In the genomic region with DNA sequence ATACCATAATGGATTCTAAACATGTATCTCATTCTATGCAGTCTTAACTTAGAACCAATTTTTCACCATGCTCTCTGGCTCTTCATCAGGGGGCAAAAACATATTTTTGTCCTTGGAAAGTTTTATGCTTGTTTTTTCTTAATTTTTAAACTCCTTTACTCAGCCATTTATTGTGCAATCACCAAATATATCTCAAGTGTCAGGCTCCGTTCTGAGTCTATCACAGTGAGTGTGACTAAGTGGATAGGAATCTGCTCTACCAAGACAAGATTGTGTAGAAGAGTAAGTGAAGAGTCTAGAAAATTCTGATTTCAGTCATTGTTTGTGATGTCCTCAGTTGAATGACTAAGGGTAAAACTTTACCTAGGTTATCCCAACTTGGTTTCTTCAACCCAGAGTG, we compare ENCODE assay signal across 28 mouse cellular contexts.
A peak's percentile ranks its signal among the peaks of the same experiment; 100 is the strongest.
DNase-seq lines count a peak whose midpoint lies in the region; ATAC-seq and TF ChIP-seq lines count a peak whose summit lies in the region.
"Had no signal": no experiment of that assay in that cellular context is flagged by ENCODE, and none has a peak within 500 bp of the region (broad histone marks: within the 10 kb centered on the region; RNA-seq: fewer than 3 reads in every experiment).

No protein-coding gene starts in this region.

- peaks cover 4% of the 10 kb centered on the region for H3K4me1 ChIP-seq in heart, adult 2 months (ENCODE audit: control insufficient read depth, insufficient read depth, low read length)
- H3K4me1 ChIP-seq in heart, embryonic 10.5 days, result peaks cover 5% of the 10 kb centered on the region; the same call in 1 of the 2 replicates
- H3K4me1 ChIP-seq in lung, embryonic 14.5 days (ENCODE audit: insufficient read depth), result 0 out of 2 replicates have a peak, but pooled peaks cover 4% of the 10 kb centered on the region
- H3K4me1 ChIP-seq in hindbrain, embryonic 11.5 days (replicated peaks; ENCODE audit: control insufficient read depth, insufficient read depth, low read length), result no peaks in the 10 kb centered on the region
- H3K4me1 ChIP-seq: hindbrain, embryonic 15.5 days; liver, embryonic 12.5 days had no signal

- no peak for DNase-seq in heart, adult 2 months
- DNase-seq in heart, embryonic 10.5 days (ENCODE audit: low spot score), result no peak
- peak; percentile 21 for DNase-seq in lung, embryonic 14.5 days
- DNase-seq in lung, adult 18-20 months, result no peak
- DNase-seq in 3T3-L1 (ENCODE audit: low read depth, low spot score), result peak; percentile 87
- DNase-seq in fibroblast of lung, adult 2 months (ENCODE audit: low read depth), result peak; percentile 26
- no peak for DNase-seq in hindbrain, embryonic 11.5 days (ENCODE audit: low spot score)
- DNase-seq: B cell, adult 2 months; cerebellum, adult 8-10 months; cerebellum, postnatal 36 days; embryo, embryonic 11 days; gastrocnemius, postnatal 14 days; heart, postnatal 14 days; kidney, adult 9 months; kidney, postnatal 25 days; layer of hippocampus, postnatal 36 days; midbrain, embryonic 14.5 days; thymus, adult 2 months; thymus, postnatal 4 days had no signal

- H3K4me3 ChIP-seq in heart, adult 2 months, result no peak overlapping the region
- H3K4me3 ChIP-seq in heart, embryonic 10.5 days, result no peak overlapping the region
- no peak overlapping the region for H3K4me3 ChIP-seq in lung, embryonic 14.5 days (ENCODE audit: low read depth, low read length)
- no peak overlapping the region for H3K4me3 ChIP-seq in hindbrain, embryonic 11.5 days (ENCODE audit: low read depth, low read length)
- H3K4me3 ChIP-seq: embryonic facial prominence, embryonic 13.5 days; hindbrain, embryonic 15.5 days; limb, embryonic 12.5 days; liver, embryonic 12.5 days; lung, embryonic 15.5 days had no signal

- H3K4me2 ChIP-seq in lung, embryonic 14.5 days, result no peak overlapping the region
- H3K4me2 ChIP-seq in hindbrain, embryonic 11.5 days (replicated peaks; ENCODE audit: low read depth, low read length), result no peak overlapping the region
- H3K4me2 ChIP-seq: embryonic facial prominence, embryonic 13.5 days; hindbrain, embryonic 15.5 days; limb, embryonic 12.5 days; liver, embryonic 12.5 days; lung, embryonic 15.5 days had no signal

- no peak for TF ChIP-seq POLR2A in heart, adult 2 months (IDR thresholded peaks at IDR 0.05; ENCODE audit: insufficient read depth, low read depth, low read length)

- TF ChIP-seq CTCF in heart, adult 2 months (IDR thresholded peaks at IDR 0.05), result no peak
- no peak for TF ChIP-seq CTCF in lung, embryonic 14.5 days (IDR thresholded peaks at IDR 0.05; ENCODE audit: low read depth)

- peaks cover 5% of the 10 kb centered on the region for H3K36me3 ChIP-seq in heart, adult 2 months (ENCODE audit: control insufficient read depth, insufficient read depth, low read length)
- peaks cover 9% of the 10 kb centered on the region; the same call in 1 of the 2 replicates for H3K36me3 ChIP-seq in heart, embryonic 10.5 days
- H3K36me3 ChIP-seq in lung, embryonic 14.5 days (ENCODE audit: insufficient read depth), result peaks cover 15% of the 10 kb centered on the region; the same call in 1 of the 2 replicates
- no peaks in the 10 kb centered on the region; the same call in 1 of the 2 replicates for H3K36me3 ChIP-seq in hindbrain, embryonic 11.5 days (ENCODE audit: control insufficient read depth, insufficient read depth, low read length)
- H3K36me3 ChIP-seq: hindbrain, embryonic 15.5 days; liver, embryonic 12.5 days had no signal

- intact Hi-C loops in heart, adult 2 months (cut with DNase I), result no loop called here

- ATAC-seq in lung, embryonic 14.5 days (ENCODE audit: insufficient read depth), result no peak
- ATAC-seq in hindbrain, embryonic 11.5 days (ENCODE audit: low FRiP score), result no peak
- ATAC-seq: activated CD4-positive, CD25-positive, alpha-beta regulatory T cell, adult 4 months; forebrain, embryonic 14.5 days; liver, embryonic 12.5 days had no signal

- no peak for TF ChIP-seq EP300 in heart, adult 2 months (IDR thresholded peaks at IDR 0.05; ENCODE audit: insufficient read depth, low read depth, low read length)

- WGBS in heart, adult 2 months, result 53% methylated on average over 1 of the region's 1 CpGs
- 38% methylated on average over 1 of the region's 1 CpGs for WGBS in heart, embryonic 10.5 days
- 29% methylated on average over 1 of the region's 1 CpGs for WGBS in lung, embryonic 14.5 days
- 80% methylated on average over 1 of the region's 1 CpGs for WGBS in hindbrain, embryonic 11.5 days

- no peaks in the 10 kb centered on the region for H3K27me3 ChIP-seq in heart, adult 2 months (ENCODE audit: control insufficient read depth, insufficient read depth, low read length)
- no peaks in the 10 kb centered on the region for H3K27me3 ChIP-seq in heart, embryonic 10.5 days (ENCODE audit: insufficient read depth, poor library complexity, severe bottlenecking)
- H3K27me3 ChIP-seq in lung, embryonic 14.5 days (ENCODE audit: insufficient read depth, low read length), result no peaks in the 10 kb centered on the region
- no peaks in the 10 kb centered on the region for H3K27me3 ChIP-seq in hindbrain, embryonic 11.5 days (ENCODE audit: control insufficient read depth, insufficient read depth, low read length)
- H3K27me3 ChIP-seq: CH12.LX; embryonic facial prominence, embryonic 13.5 days; hindbrain, embryonic 15.5 days; limb, embryonic 12.5 days; liver, embryonic 12.5 days; lung, embryonic 15.5 days had no signal

- no peaks in the 10 kb centered on the region for H3K9me3 ChIP-seq in heart, embryonic 10.5 days
- H3K9me3 ChIP-seq in lung, embryonic 14.5 days (ENCODE audit: low read depth, low read length), result no peaks in the 10 kb centered on the region
- H3K9me3 ChIP-seq in hindbrain, embryonic 11.5 days (ENCODE audit: control insufficient read depth, low read length), result no peaks in the 10 kb centered on the region
- H3K9me3 ChIP-seq: embryonic facial prominence, embryonic 13.5 days; hindbrain, embryonic 15.5 days; limb, embryonic 12.5 days; liver, embryonic 12.5 days; lung, embryonic 15.5 days had no signal

- no peak overlapping the region for H3K9ac ChIP-seq in heart, adult 2 months (ENCODE audit: low read depth, low read length)
- H3K9ac ChIP-seq in lung, embryonic 14.5 days, result no peak overlapping the region
- H3K9ac ChIP-seq in hindbrain, embryonic 11.5 days (ENCODE audit: low read depth, low read length), result no peak overlapping the region
- H3K9ac ChIP-seq: embryonic facial prominence, embryonic 13.5 days; hindbrain, embryonic 15.5 days; limb, embryonic 12.5 days; liver, embryonic 12.5 days; lung, embryonic 15.5 days had no signal

- no peaks in the 10 kb centered on the region for H3K79me2 ChIP-seq in heart, adult 2 months (replicated peaks; ENCODE audit: control insufficient read depth, insufficient read depth, low read length)

- H3K27ac ChIP-seq in heart, adult 2 months, result peak overlapping the region; percentile 26; the same call in 1 of the 2 replicates
- no peak overlapping the region for H3K27ac ChIP-seq in heart, embryonic 10.5 days
- H3K27ac ChIP-seq in lung, embryonic 14.5 days (ENCODE audit: low read depth), result peak overlapping the region; percentile 36; the same call in 1 of the 2 replicates
- no peak overlapping the region for H3K27ac ChIP-seq in hindbrain, embryonic 11.5 days (ENCODE audit: low read depth, low read length)
- H3K27ac ChIP-seq: embryonic facial prominence, embryonic 13.5 days; hindbrain, embryonic 15.5 days; limb, embryonic 12.5 days; liver, embryonic 12.5 days; stomach, postnatal 0 days had no signal

Comparison
In these comparisons a context has a peak if more than half of its experiments do, and no peak if none do; other contexts are left out.
1. DNase-seq: peak in lung, embryonic 14.5 days (single experiment), 3T3-L1 (single experiment) and fibroblast of lung, adult 2 months (single experiment); none in heart, adult 2 months (0 of 2), heart, embryonic 10.5 days (single experiment), lung, adult 18-20 months (0 of 2) and hindbrain, embryonic 11.5 days (single experiment).
2. H3K27ac ChIP-seq: peak in heart, adult 2 months (single experiment) and lung, embryonic 14.5 days (single experiment); none in heart, embryonic 10.5 days (single experiment) and hindbrain, embryonic 11.5 days (single experiment).